ENCODE assay signal across 29 mouse cellular contexts in the genomic region with DNA sequence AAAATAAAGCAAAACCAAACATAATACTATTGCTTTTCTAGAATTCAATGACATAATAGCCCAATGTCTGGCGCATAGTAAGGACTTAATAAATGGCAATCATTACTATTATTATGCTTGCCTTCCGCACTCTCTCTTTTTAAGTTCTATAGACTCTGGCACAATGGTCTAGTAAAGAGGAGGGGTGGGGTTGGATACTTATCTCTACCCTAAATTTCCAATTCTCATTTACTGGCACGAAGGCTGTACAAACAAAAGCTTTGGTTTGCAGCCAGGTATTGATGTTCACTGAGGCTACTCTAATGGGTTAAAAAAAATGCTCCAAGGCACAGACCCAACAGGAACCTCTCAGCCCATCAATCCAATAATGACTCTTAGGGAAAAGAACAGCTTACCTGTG.
A peak's percentile ranks its signal among the peaks of the same experiment; 100 is the strongest.
DNase-seq lines count a peak whose midpoint lies in the region; ATAC-seq and TF ChIP-seq lines count a peak whose summit lies in the region.
"Had no signal": no experiment of that assay in that cellular context is flagged by ENCODE, and none has a peak within 500 bp of the region (broad histone marks: within the 10 kb centered on the region; RNA-seq: fewer than 3 reads in every experiment).

No protein-coding gene starts in this region.

- 26% methylated on average over 3 of the region's 3 CpGs for WGBS in forebrain, embryonic 11.5 days
- WGBS in forebrain, embryonic 10.5 days = 30% methylated on average over 3 of the region's 3 CpGs
- 6% methylated on average over 3 of the region's 3 CpGs for WGBS in forebrain, embryonic 14.5 days
- WGBS in stomach, postnatal 0 days = 58% methylated on average over 3 of the region's 3 CpGs

- DNase-seq in forebrain, embryonic 11.5 days (ENCODE audit: low spot score) = no peak
- no peak for DNase-seq in forebrain, embryonic 10.5 days (ENCODE audit: extremely low spot score, low spot score)
- peak; percentile 58 for DNase-seq in forebrain, embryonic 14.5 days (ENCODE audit: low spot score)
- no peak for DNase-seq in kidney, postnatal 4 days
- DNase-seq in ovary, postnatal 36 days (ENCODE audit: low spot score) = no peak
- DNase-seq in stomach, postnatal 0 days (ENCODE audit: low spot score) = no peak
- DNase-seq: adrenal gland, adult 8-10 months; adrenal gland, postnatal 25 days; B cell, adult 2 months; cerebellum, adult 2 months; cerebellum, postnatal 10 days; cerebellum, postnatal 36 days; gastrocnemius, postnatal 10 days; gastrocnemius, postnatal 36 days; heart, adult 2 months; heart, postnatal 14 days; heart, postnatal 4 days; kidney, adult 8-10 months had no signal

- H3K36me3 ChIP-seq in forebrain, embryonic 11.5 days (ENCODE audit: control insufficient read depth, insufficient read depth, low read length) = no peaks in the 10 kb centered on the region
- H3K36me3 ChIP-seq in forebrain, embryonic 10.5 days (replicated peaks) = no peaks in the 10 kb centered on the region
- H3K36me3 ChIP-seq in ES-Bruce4 (ENCODE audit: control insufficient read depth, insufficient read depth, low read length, poor library complexity, severe bottlenecking) = no peaks in the 10 kb centered on the region
- H3K36me3 ChIP-seq in forebrain, embryonic 14.5 days (ENCODE audit: control insufficient read depth, insufficient read depth, low read length) = no peaks in the 10 kb centered on the region
- no peaks in the 10 kb centered on the region for H3K36me3 ChIP-seq in stomach, postnatal 0 days (ENCODE audit: control insufficient read depth, insufficient read depth, low read length)
- H3K36me3 ChIP-seq: embryonic facial prominence, embryonic 12.5 days; embryonic facial prominence, embryonic 15.5 days; heart, embryonic 10.5 days; heart, embryonic 13.5 days had no signal

- no peak for TF ChIP-seq CTCF in ES-Bruce4 (IDR thresholded peaks at IDR 0.05; ENCODE audit: low read depth, low read length)
- TF ChIP-seq CTCF in stomach, postnatal 0 days (IDR thresholded peaks at IDR 0.05; ENCODE audit: low read depth) = no peak

- H3K4me1 ChIP-seq in forebrain, embryonic 11.5 days (replicated peaks; ENCODE audit: control insufficient read depth, insufficient read depth, low read length) = peaks cover 5% of the 10 kb centered on the region; the same call in 1 of the 2 replicates
- H3K4me1 ChIP-seq in forebrain, embryonic 10.5 days = peaks cover 42% of the 10 kb centered on the region
- peaks cover 2% of the 10 kb centered on the region for H3K4me1 ChIP-seq in ES-Bruce4 (ENCODE audit: control insufficient read depth, insufficient read depth, low read length)
- H3K4me1 ChIP-seq in forebrain, embryonic 14.5 days (ENCODE audit: control insufficient read depth, insufficient read depth, low read length) = peaks cover 10% of the 10 kb centered on the region
- no peaks in the 10 kb centered on the region for H3K4me1 ChIP-seq in stomach, postnatal 0 days (replicated peaks; ENCODE audit: control insufficient read depth, insufficient read depth)
- H3K4me1 ChIP-seq: embryonic facial prominence, embryonic 12.5 days; embryonic facial prominence, embryonic 15.5 days; heart, embryonic 10.5 days had no signal

- TF ChIP-seq POLR2A in ES-Bruce4 (IDR thresholded peaks at IDR 0.05; ENCODE audit: insufficient read depth, low read length) = no peak

- ATAC-seq in forebrain, embryonic 11.5 days (replicated peaks; ENCODE audit: low FRiP score) = 0 out of 2 replicates have a peak, but pooled peaks have one; percentile 43
- peak; percentile 62 for ATAC-seq in forebrain, embryonic 14.5 days
- ATAC-seq in stomach, postnatal 0 days (ENCODE audit: low FRiP score, low TSS enrichment) = no peak
- ATAC-seq: activated CD4-positive, CD25-positive, alpha-beta regulatory T cell, adult 4 months; hindbrain, postnatal 0 days; inflammation-experienced regulatory T-cells, adult 6 months; intestine, embryonic 16.5 days had no signal

- no peak overlapping the region for H3K4me3 ChIP-seq in forebrain, embryonic 11.5 days (ENCODE audit: low read depth, low read length)
- H3K4me3 ChIP-seq in forebrain, embryonic 10.5 days = no peak overlapping the region
- no peak overlapping the region for H3K4me3 ChIP-seq in ES-Bruce4 (ENCODE audit: low read depth, low read length)
- H3K4me3 ChIP-seq in forebrain, embryonic 14.5 days (ENCODE audit: low read depth, low read length) = no peak overlapping the region
- no peak overlapping the region for H3K4me3 ChIP-seq in stomach, postnatal 0 days (ENCODE audit: low read depth, low read length)
- H3K4me3 ChIP-seq: embryonic facial prominence, embryonic 12.5 days; embryonic facial prominence, embryonic 15.5 days; heart, adult 2 months; heart, embryonic 10.5 days; heart, embryonic 13.5 days had no signal

- no peak overlapping the region for H3K4me2 ChIP-seq in forebrain, embryonic 11.5 days (ENCODE audit: low read depth, low read length, severe bottlenecking)
- H3K4me2 ChIP-seq in forebrain, embryonic 14.5 days (ENCODE audit: low read length) = no peak overlapping the region
- no peak overlapping the region for H3K4me2 ChIP-seq in stomach, postnatal 0 days (replicated peaks; ENCODE audit: low read depth)
- H3K4me2 ChIP-seq: embryonic facial prominence, embryonic 12.5 days; embryonic facial prominence, embryonic 15.5 days; heart, embryonic 13.5 days; hindbrain, embryonic 14.5 days had no signal

- no peaks in the 10 kb centered on the region for H3K9me3 ChIP-seq in forebrain, embryonic 11.5 days (ENCODE audit: control insufficient read depth, low read length)
- H3K9me3 ChIP-seq in forebrain, embryonic 10.5 days = no peaks in the 10 kb centered on the region
- no peaks in the 10 kb centered on the region for H3K9me3 ChIP-seq in ES-Bruce4 (replicated peaks; ENCODE audit: control insufficient read depth, insufficient read depth, low read length, poor library complexity, severe bottlenecking)
- H3K9me3 ChIP-seq in forebrain, embryonic 14.5 days (replicated peaks; ENCODE audit: control insufficient read depth, low read length) = no peaks in the 10 kb centered on the region
- no peaks in the 10 kb centered on the region for H3K9me3 ChIP-seq in stomach, postnatal 0 days (ENCODE audit: control insufficient read depth, low read length)
- H3K9me3 ChIP-seq: embryonic facial prominence, embryonic 12.5 days; embryonic facial prominence, embryonic 15.5 days; heart, embryonic 10.5 days; heart, embryonic 13.5 days had no signal

- no peak for TF ChIP-seq EP300 in ES-Bruce4 (IDR thresholded peaks at IDR 0.05; ENCODE audit: insufficient read depth, low read depth, low read length)
- no peak for TF ChIP-seq EP300 in stomach, postnatal 0 days (optimal IDR thresholded peaks at IDR 0.05)

- peaks cover 15% of the 10 kb centered on the region for H3K27me3 ChIP-seq in forebrain, embryonic 11.5 days (ENCODE audit: control insufficient read depth, insufficient read depth, low read length)
- peaks cover 97% of the 10 kb centered on the region for H3K27me3 ChIP-seq in forebrain, embryonic 10.5 days (ENCODE audit: poor library complexity, severe bottlenecking)
- no peaks in the 10 kb centered on the region for H3K27me3 ChIP-seq in ES-Bruce4 (ENCODE audit: control insufficient read depth, insufficient read depth, low read length, poor library complexity, severe bottlenecking)
- H3K27me3 ChIP-seq in forebrain, embryonic 14.5 days (replicated peaks; ENCODE audit: control insufficient read depth, insufficient read depth, low read length) = peaks cover 10% of the 10 kb centered on the region; the same call in 1 of the 2 replicates
- no peaks in the 10 kb centered on the region for H3K27me3 ChIP-seq in stomach, postnatal 0 days (ENCODE audit: control insufficient read depth, insufficient read depth, low read length)
- H3K27me3 ChIP-seq: CH12.LX; embryonic facial prominence, embryonic 15.5 days; heart, embryonic 13.5 days had no signal

- no peak overlapping the region for H3K27ac ChIP-seq in forebrain, embryonic 11.5 days (ENCODE audit: low read depth, low read length)
- H3K27ac ChIP-seq in forebrain, embryonic 10.5 days = no peak overlapping the region
- H3K27ac ChIP-seq in ES-Bruce4 (ENCODE audit: insufficient read depth, low read length) = peak overlapping the region; percentile 27; the same call in 1 of the 2 replicates
- H3K27ac ChIP-seq in forebrain, embryonic 14.5 days (ENCODE audit: low read depth, low read length) = no peak overlapping the region
- H3K27ac ChIP-seq in stomach, postnatal 0 days (replicated peaks) = no peak overlapping the region
- H3K27ac ChIP-seq: embryonic facial prominence, embryonic 12.5 days; embryonic facial prominence, embryonic 15.5 days; heart, adult 2 months; heart, embryonic 10.5 days; heart, embryonic 13.5 days; hindbrain, embryonic 14.5 days; hindbrain, postnatal 0 days had no signal

- no peak overlapping the region for H3K9ac ChIP-seq in forebrain, embryonic 11.5 days (ENCODE audit: low read length)
- H3K9ac ChIP-seq in ES-Bruce4 (ENCODE audit: low read depth, poor library complexity, severe bottlenecking) = no peak overlapping the region
- no peak overlapping the region for H3K9ac ChIP-seq in forebrain, embryonic 14.5 days (ENCODE audit: low read length)
- no peak overlapping the region for H3K9ac ChIP-seq in stomach, postnatal 0 days (ENCODE audit: low read length)
- H3K9ac ChIP-seq: embryonic facial prominence, embryonic 12.5 days; embryonic facial prominence, embryonic 15.5 days; heart, embryonic 13.5 days; hindbrain, embryonic 14.5 days had no signal
